In the genomic region with DNA sequence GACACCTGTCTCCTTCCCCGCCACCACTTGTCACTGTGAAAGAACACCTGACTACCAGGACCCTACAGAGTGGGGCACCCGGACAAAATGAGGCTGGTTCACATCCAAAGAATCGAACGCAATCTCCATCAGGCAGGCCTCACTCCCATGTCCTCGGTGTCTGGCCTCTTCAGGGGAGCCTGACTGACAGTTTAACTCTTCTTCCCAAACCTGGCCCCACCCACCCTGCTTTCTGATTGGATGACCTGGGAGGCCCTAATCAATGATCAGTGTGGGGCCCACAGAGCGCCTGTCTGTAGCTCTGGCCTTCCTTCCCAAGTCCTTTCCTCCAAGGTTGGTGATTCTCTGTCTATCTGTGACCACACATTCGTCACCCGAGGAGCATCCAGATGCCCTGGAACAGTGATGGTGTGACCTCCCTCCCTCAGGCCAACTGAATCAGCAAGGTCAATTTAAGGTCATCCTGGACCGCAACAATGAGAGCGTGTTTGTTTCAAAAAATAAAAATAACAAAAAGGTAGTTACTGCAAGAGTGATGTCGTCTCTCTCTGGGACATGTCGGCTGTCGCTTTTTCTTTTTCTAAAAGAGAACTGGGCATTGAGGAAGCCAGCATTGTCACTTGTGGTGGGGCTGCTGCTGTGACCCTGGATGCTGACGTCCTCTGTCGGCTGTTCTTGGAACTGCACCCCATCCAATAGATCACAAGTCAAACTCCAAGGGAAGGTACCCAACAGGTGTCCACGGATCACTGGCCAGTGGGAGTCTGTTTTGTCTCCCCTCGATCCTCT, we compare ENCODE assay signal across 9 mouse cellular contexts. TPM values are rescaled to one million over a fixed set of nuclear protein-coding genes. Genes with fewer than 3 reads are reported as not detected.
DNase-seq lines count a peak whose midpoint lies in the region; ATAC-seq lines count a peak whose summit lies in the region.
"Had no signal": no experiment of that assay in that cellular context is flagged by ENCODE, and none has a peak within 500 bp of the region (broad histone marks: within the 10 kb centered on the region; RNA-seq: fewer than 3 reads in every experiment).

No protein-coding gene starts in this region.

- no peaks in the 10 kb centered on the region for H3K27me3 ChIP-seq in forebrain, embryonic 11.5 days (ENCODE audit: control insufficient read depth, insufficient read depth, low read length)
- 0 out of 2 replicates have a peak, but pooled peaks cover 7% of the 10 kb centered on the region for H3K27me3 ChIP-seq in forebrain, embryonic 13.5 days
- H3K27me3 ChIP-seq in midbrain, embryonic 11.5 days (ENCODE audit: control insufficient read depth, insufficient read depth, low read length) = no peaks in the 10 kb centered on the region
- no peaks in the 10 kb centered on the region for H3K27me3 ChIP-seq in midbrain, embryonic 14.5 days (ENCODE audit: control insufficient read depth, insufficient read depth, low read length)
- H3K27me3 ChIP-seq in splenic B cell, adult 2 months (ENCODE audit: control insufficient read depth, insufficient read depth, low read length, poor library complexity, severe bottlenecking) = no peaks in the 10 kb centered on the region

- H3K4me2 ChIP-seq in forebrain, embryonic 11.5 days (ENCODE audit: low read depth, low read length, severe bottlenecking) = no peak overlapping the region
- no peak overlapping the region for H3K4me2 ChIP-seq in forebrain, embryonic 13.5 days
- H3K4me2 ChIP-seq in midbrain, embryonic 11.5 days = no peak overlapping the region
- H3K4me2 ChIP-seq in midbrain, embryonic 14.5 days (ENCODE audit: low read length) = no peak overlapping the region

- H3K27ac ChIP-seq in forebrain, embryonic 11.5 days (ENCODE audit: low read depth, low read length) = no peak overlapping the region
- no peak overlapping the region for H3K27ac ChIP-seq in forebrain, embryonic 13.5 days
- no peak overlapping the region for H3K27ac ChIP-seq in midbrain, embryonic 11.5 days (ENCODE audit: low read depth, low read length)
- H3K27ac ChIP-seq in midbrain, embryonic 14.5 days (replicated peaks; ENCODE audit: low read depth, low read length) = no peak overlapping the region
- H3K27ac ChIP-seq: limb, embryonic 12.5 days had no signal

- H3K4me1 ChIP-seq in forebrain, embryonic 11.5 days (replicated peaks; ENCODE audit: control insufficient read depth, insufficient read depth, low read length) = peaks cover 8% of the 10 kb centered on the region; the same call in 1 of the 2 replicates
- H3K4me1 ChIP-seq in forebrain, embryonic 13.5 days = peaks cover 23% of the 10 kb centered on the region
- peaks cover 10% of the 10 kb centered on the region for H3K4me1 ChIP-seq in midbrain, embryonic 11.5 days (ENCODE audit: control insufficient read depth, insufficient read depth, low read length)
- H3K4me1 ChIP-seq in midbrain, embryonic 14.5 days (ENCODE audit: control insufficient read depth, insufficient read depth, low read length) = 0 out of 2 replicates have a peak, but pooled peaks cover 14% of the 10 kb centered on the region

- H3K4me3 ChIP-seq in forebrain, embryonic 11.5 days (ENCODE audit: low read depth, low read length) = no peak overlapping the region
- no peak overlapping the region for H3K4me3 ChIP-seq in forebrain, embryonic 13.5 days
- no peak overlapping the region for H3K4me3 ChIP-seq in midbrain, embryonic 11.5 days (ENCODE audit: low read depth, low read length)
- H3K4me3 ChIP-seq in midbrain, embryonic 14.5 days (replicated peaks; ENCODE audit: low read depth, low read length) = no peak overlapping the region
- H3K4me3 ChIP-seq: limb, embryonic 12.5 days had no signal

- peak; percentile 18; the same call in 1 of the 2 replicates for ATAC-seq in forebrain, embryonic 11.5 days (replicated peaks; ENCODE audit: low FRiP score)
- ATAC-seq in forebrain, embryonic 13.5 days = no peak
- ATAC-seq in midbrain, embryonic 11.5 days (ENCODE audit: low FRiP score) = peak; percentile 38
- ATAC-seq in midbrain, embryonic 14.5 days (ENCODE audit: low FRiP score, low TSS enrichment) = no peak
- ATAC-seq in granulocyte monocyte progenitor cell, adult 5-6 weeks (replicated peaks; ENCODE audit: poor library complexity, severe bottlenecking) = peak; percentile 34

- WGBS in forebrain, embryonic 11.5 days = 24% methylated on average over 17 of the region's 17 CpGs
- WGBS in forebrain, embryonic 13.5 days = 35% methylated on average over 17 of the region's 17 CpGs
- 25% methylated on average over 17 of the region's 17 CpGs for WGBS in midbrain, embryonic 11.5 days
- WGBS in midbrain, embryonic 14.5 days = 33% methylated on average over 17 of the region's 17 CpGs

- no peak for DNase-seq in forebrain, embryonic 11.5 days (ENCODE audit: low spot score)
- no peak for DNase-seq in midbrain, embryonic 11.5 days (ENCODE audit: low spot score, missing footprints)
- no peak for DNase-seq in midbrain, embryonic 14.5 days
- peak; percentile 51 for DNase-seq in splenic B cell, adult 2 months (ENCODE audit: low read depth, low spot score)
- DNase-seq in kidney, adult 8-10 months = no peak
- DNase-seq in urinary bladder, postnatal 14 days (ENCODE audit: low spot score) = no peak

- H3K9me3 ChIP-seq in forebrain, embryonic 11.5 days (ENCODE audit: control insufficient read depth, low read length) = no peaks in the 10 kb centered on the region
- H3K9me3 ChIP-seq in forebrain, embryonic 13.5 days (replicated peaks) = no peaks in the 10 kb centered on the region
- no peaks in the 10 kb centered on the region for H3K9me3 ChIP-seq in midbrain, embryonic 11.5 days (ENCODE audit: control insufficient read depth, low read length)
- no peaks in the 10 kb centered on the region for H3K9me3 ChIP-seq in midbrain, embryonic 14.5 days (ENCODE audit: control insufficient read depth, low read length)
- H3K9me3 ChIP-seq: limb, embryonic 12.5 days had no signal

- H3K9ac ChIP-seq in forebrain, embryonic 11.5 days (ENCODE audit: low read length) = no peak overlapping the region
- H3K9ac ChIP-seq in forebrain, embryonic 13.5 days = no peak overlapping the region
- H3K9ac ChIP-seq in midbrain, embryonic 11.5 days (ENCODE audit: low read length) = no peak overlapping the region
- H3K9ac ChIP-seq in midbrain, embryonic 14.5 days (replicated peaks; ENCODE audit: low read length) = no peak overlapping the region
- H3K9ac ChIP-seq: limb, embryonic 12.5 days had no signal

- no peaks in the 10 kb centered on the region for H3K36me3 ChIP-seq in forebrain, embryonic 11.5 days (ENCODE audit: control insufficient read depth, insufficient read depth, low read length)
- no peaks in the 10 kb centered on the region for H3K36me3 ChIP-seq in forebrain, embryonic 13.5 days (ENCODE audit: poor library complexity, severe bottlenecking)
- no peaks in the 10 kb centered on the region for H3K36me3 ChIP-seq in midbrain, embryonic 11.5 days (ENCODE audit: control insufficient read depth, insufficient read depth, low read length)
- no peaks in the 10 kb centered on the region for H3K36me3 ChIP-seq in midbrain, embryonic 14.5 days (ENCODE audit: control insufficient read depth, insufficient read depth, low read length)
- no peaks in the 10 kb centered on the region for H3K36me3 ChIP-seq in splenic B cell, adult 2 months (ENCODE audit: control insufficient read depth, insufficient read depth, low read length, poor library complexity, severe bottlenecking)
- H3K36me3 ChIP-seq: limb, embryonic 12.5 days had no signal

RNA-seq across cellular contexts. Expression of gene Ssr1, which starts 28.7 kb away (rescaled TPM):
- 112 and 118 TPM in 2 replicates for polyA plus RNA-seq in forebrain, embryonic 11.5 days (2014; fragmentation: Nextera tagmentation; extraction: Ambion mirVana)
- 77.3 and 77.5 TPM in 2 replicates for polyA plus RNA-seq in forebrain, embryonic 13.5 days (2015; fragmentation: Nextera tagmentation; extraction: Ambion mirVana)
- 114 and 125 TPM in 2 replicates for polyA plus RNA-seq in midbrain, embryonic 11.5 days (2014; fragmentation: Nextera tagmentation; extraction: Ambion mirVana)
- polyA plus RNA-seq in midbrain, embryonic 14.5 days (2014; fragmentation: Nextera tagmentation; extraction: Ambion mirVana) = 51.7 and 81.1 TPM in 2 replicates
- 144 and 158 TPM in 2 replicates for total RNA-seq in granulocyte monocyte progenitor cell, adult 5-6 weeks (2014; fragmentation: Nextera tagmentation)
- 263 and 333 TPM in 2 replicates for total RNA-seq in granulocyte monocyte progenitor cell, adult 5-6 weeks (2017)

Comparison
In these comparisons a context has a peak if more than half of its experiments do, and no peak if none do; other contexts are left out.
1. ATAC-seq: peak in forebrain, embryonic 11.5 days (single experiment), midbrain, embryonic 11.5 days (single experiment) and granulocyte monocyte progenitor cell, adult 5-6 weeks (single experiment); none in forebrain, embryonic 13.5 days (single experiment) and midbrain, embryonic 14.5 days (single experiment).